Mouse (Mus musculus) skeletal muscle tissue, adult 2 months (tissue): ENCODE results near the gene Hist1h2bc.
A peak's percentile ranks its signal among the peaks of the same experiment; 100 is the strongest.
"Not testable (repeated sequence)": the region's sequence is repeated elsewhere in the genome, so short reads cannot be mapped to it uniquely, and the experiment has no call there.

Experiments
- DNase-seq: peaks from one replicate; pipeline ENCODE4 v3.0.0-alpha.2; 2012; ENCODE audit warnings: low read depth, low spot score

Gene Hist1h2bc

DNA sequence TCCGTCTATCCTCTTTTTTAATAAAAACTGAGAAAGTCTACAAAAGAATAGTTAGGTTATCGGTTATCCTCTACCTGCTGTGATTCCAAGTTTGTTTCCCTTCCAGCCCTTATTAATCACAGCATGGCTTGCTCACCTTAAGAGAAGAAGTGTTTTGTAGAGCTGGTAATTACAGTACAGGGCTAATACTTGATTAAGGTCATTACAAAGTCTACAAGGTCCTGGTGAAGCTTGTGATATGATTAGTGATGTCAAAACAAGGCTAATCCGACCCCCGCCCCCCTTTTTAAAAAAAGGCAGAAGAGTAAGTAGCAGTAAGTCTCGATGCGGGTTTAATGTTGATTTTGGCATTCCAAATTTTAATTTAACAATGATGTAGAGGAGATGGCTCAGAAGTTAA is 15.0 kb downstream of the Hist1h2bc start:
- DNase-seq: no peak

- DNase-seq: no peak
These were observed 15.8 kb downstream of the Hist1h2bc start for GRCm38 (mm10) chr13:23699767-23700166.

- DNase-seq: peak; percentile 69
These were observed 17.0 kb downstream of the Hist1h2bc start for GRCm38 (mm10) chr13:23700786-23701520.

GRCm38 (mm10) chr13:23702220-23702619 is 18.2 kb downstream of the Hist1h2bc start:
- no peak for DNase-seq

DNA sequence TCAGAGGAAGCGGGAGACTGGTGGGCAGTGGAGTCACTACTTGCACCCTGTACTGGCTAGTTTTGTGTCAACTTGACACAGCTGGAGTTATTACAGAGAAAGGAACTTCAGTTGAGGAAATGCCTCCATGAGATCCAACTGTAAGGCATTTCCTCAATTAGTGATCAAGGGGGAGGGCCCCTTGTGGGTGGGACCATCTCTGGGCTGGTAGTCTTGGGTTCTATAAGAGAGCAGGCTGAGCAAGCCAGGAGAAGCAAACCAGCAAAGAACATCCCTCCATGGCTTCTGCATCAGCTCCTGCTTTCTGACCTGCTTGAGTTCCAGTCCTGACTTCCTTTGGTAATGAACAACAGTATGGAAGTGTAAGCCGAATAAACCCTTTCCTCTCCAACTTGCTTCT is 18.8 kb downstream of the Hist1h2bc start:
- DNase-seq: not testable (repeated sequence)

GRCm38 (mm10) chr13:23705751-23706356 is 21.9 kb downstream of the Hist1h2bc start:
- no peak for DNase-seq

GRCm38 (mm10) chr13:23706771-23707170 is 22.8 kb downstream of the Hist1h2bc start:
- no peak for DNase-seq

GRCm38 (mm10) chr13:23708041-23708440 is 24.0 kb downstream of the Hist1h2bc start:
- DNase-seq: no peak

GRCm38 (mm10) chr13:23708654-23709053 is 24.7 kb downstream of the Hist1h2bc start:
- no peak for DNase-seq

DNA sequence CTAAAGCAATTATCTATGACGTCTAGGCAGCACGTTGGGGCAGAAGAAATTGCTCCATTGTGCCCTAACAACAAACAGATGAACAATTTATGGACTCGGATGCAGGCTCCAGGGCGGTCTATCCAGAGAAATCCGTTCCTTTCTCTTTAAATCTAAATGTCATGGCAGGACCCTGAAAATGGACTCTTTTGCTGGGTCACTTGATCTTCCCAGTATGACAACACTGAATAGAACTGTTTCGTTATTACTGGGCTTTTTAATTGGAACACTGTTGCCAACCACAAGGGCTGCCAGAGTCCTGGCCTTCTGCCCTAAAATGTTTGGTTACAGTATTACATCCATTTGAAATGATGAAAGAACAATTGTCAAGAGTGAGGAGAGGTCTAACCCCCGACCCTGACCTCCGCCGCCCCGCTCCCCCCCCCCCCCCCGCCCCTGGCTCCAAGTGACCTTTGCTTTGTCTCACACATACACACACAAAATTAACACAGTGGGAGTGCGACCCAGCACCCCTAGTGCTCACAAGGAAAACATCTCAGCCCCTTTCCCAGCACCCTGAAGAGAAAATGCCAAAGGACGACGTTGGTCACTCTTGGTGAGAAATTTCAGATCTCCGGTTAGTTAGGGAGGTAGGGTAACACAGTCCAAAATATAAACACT is 25.8 kb downstream of the Hist1h2bc start:
- DNase-seq: no peak

GRCm38 (mm10) chr13:23710374-23711089 is 26.5 kb downstream of the Hist1h2bc start, which contains the start of gene Hfe:
Hfe (minus strand) TSS chr13:23710854.
- peak; percentile 61 for DNase-seq

GRCm38 (mm10) chr13:23716261-23717042 is 32.5 kb downstream of the Hist1h2bc start:
- DNase-seq: no peak

GRCm38 (mm10) chr13:23717176-23717575 is 33.2 kb downstream of the Hist1h2bc start:
- DNase-seq: no peak

DNA sequence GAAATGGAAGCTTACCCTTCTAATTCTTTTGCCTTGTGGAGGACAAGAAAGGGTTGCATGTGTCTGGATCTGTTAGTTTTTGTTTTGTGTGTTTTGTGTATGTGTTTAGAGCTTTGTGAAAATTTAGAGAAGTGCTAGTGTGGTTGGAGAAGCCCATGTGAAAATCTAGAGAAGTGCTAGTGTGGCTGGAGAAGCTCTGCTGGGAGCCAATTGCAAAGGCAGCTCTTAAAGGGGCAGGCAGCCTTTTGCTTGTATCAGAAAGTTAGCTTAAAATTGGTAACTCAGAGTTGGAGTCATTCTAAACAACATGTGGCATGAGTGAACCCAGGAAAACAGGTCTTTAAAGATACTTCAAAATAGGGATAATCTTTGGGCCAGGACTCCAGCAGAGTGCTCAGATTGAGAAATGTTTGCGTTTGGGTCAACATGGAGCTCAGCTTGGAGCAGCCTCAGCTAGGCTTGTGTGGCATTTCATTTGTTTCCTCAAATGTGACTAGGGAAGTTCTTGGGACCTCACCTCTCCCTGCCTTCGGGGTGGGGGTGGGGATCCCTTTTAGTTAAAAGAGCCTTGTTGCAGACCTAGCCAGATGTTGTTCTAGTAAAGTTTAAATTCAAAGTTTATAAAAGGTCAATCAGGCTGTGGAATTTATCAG is 33.7 kb downstream of the Hist1h2bc start:
- not testable (repeated sequence) for DNase-seq

- no peak for DNase-seq
These were observed 40.2 kb downstream of the Hist1h2bc start for GRCm38 (mm10) chr13:23724239-23724638.

- no peak for DNase-seq
These were observed 41.2 kb downstream of the Hist1h2bc start for GRCm38 (mm10) chr13:23725213-23725612.

DNA sequence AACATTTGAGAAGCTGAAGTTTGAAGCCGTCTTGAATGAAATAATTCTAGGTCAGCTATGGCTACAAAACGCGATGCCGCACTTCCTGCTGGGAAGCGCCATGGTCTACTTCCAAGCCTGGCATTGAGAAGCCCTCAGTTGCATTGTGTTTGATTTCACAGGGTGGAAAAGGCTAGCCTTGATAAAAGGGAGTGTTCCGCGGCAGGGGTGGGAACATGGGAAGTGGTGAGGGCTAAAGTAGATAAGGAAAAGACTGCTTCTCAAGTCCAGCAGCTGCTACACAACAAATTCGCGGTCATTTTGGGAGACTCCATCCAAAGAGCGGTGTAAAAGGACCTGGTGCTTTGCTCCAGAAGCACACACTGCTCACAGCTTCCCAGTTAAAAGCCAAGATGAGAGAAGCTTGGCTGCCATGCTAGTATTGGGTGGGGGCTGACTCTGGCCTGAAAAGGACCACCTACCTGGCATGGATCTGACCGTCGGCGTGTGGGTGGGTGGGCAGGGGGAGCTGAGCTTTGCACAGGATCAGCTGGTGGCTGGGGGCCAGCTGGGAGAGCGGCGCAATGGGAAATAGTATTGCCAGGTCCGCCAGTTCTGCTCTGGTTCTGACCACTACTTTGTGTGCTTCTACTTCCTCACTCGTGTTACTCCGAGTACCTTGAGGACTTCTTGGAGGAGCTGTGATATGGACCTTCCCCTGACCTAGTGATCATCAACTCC is 44.6 kb downstream of the Hist1h2bc start:
- no peak for DNase-seq

DNA sequence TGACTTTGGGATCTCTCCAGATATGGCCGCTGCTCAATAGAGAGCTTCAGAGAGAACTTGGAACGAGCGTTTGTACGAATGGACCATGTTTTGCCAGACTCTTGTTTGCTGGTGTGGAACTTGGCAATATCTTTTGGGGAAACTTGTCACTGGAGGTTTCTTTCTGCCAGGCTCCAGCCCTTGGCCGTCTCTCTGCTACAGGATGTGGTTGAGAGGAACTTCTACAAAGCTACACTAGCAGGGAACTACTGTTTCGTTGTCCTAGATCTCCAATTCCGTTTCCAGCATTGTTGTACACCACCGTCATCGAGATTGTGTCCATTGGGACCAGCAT is 45.2 kb downstream of the Hist1h2bc start:
- peak; percentile 36 for DNase-seq

DNA sequence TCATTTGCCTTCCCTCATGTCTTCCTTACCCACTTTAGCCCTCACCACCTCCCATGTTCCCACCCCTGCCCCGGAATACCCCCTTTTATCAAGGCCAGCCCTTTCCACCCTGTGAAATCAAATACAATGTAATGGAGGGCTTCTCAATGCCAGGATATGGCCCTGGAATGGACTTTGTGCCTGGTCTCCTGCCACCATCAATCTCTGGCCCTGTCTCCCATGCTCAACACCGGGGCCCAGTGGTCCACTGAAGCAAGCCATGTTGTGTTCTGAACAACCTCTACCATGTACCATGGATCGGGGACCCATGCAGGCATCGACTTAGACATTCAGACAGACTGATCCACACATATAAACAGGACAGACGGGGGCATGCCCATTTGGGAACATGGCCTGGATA is 45.7 kb downstream of the Hist1h2bc start:
- DNase-seq: no peak

GRCm38 (mm10) chr13:23730479-23730878 is 46.5 kb downstream of the Hist1h2bc start:
- DNase-seq: peak; percentile 27
